Mouse (Mus musculus) left cerebral cortex, postnatal 10 days (tissue): Measurements from ENCODE around the gene Cux1. TPM values are rescaled to one million over a fixed set of nuclear protein-coding genes. Genes with fewer than 3 reads are reported as not detected.
A peak's percentile ranks its signal among the peaks of the same experiment; 100 is the strongest.

ENCODE experiments used
- DNase-seq, 2 experiments: peaks; one replicate each; pipeline ENCODE4 v3.0.0; 2021 to 2022; ENCODE audit warnings: low spot score in 2 of 2, mixed read lengths in 1 of 2; ENCODE audit errors: extremely low spot score in 1 of 2
- intact Hi-C: fragments of 180-260 bp; cut with DNase I; formaldehyde crosslinking; loops from one replicate; pipeline ENCODE4 v1.15.1; 2025
- total RNA-seq, 2 experiments: library from RNA; stranded (reverse); gene quantifications; 2 replicates each; pipeline ENCODE4 v1.2.3; 2021

The Cux1 gene
- total RNA-seq, 2 experiments from 2014 or later = 127 to 133 TPM

GRCm38 (mm10) chr5:136372276-136372675 is 195.0 kb downstream of the Cux1 start:
- intact Hi-C loops = no loop called here
- DNase-seq = no peak

GRCm38 (mm10) chr5:136363421-136363820 is 203.9 kb downstream of the Cux1 start:
- intact Hi-C loops = no loop called here
- no peak for DNase-seq

- intact Hi-C loops = no loop called here
- no peak for DNase-seq
These were observed 204.6 kb downstream of the Cux1 start for GRCm38 (mm10) chr5:136362473-136363230.

GRCm38 (mm10) chr5:136362021-136362420 is 205.3 kb downstream of the Cux1 start:
- no peak for DNase-seq
- intact Hi-C loops = no loop called here

GRCm38 (mm10) chr5:136357227-136357626 is 210.1 kb downstream of the Cux1 start:
- intact Hi-C loops = loop anchor here (10.0 kb wide), 1 partner anchor 208 kb away; the partner anchor contains the start of gene Cux1
- DNase-seq = no peak

- DNase-seq = no peak
- intact Hi-C loops = loop anchor here (10.0 kb wide), 1 partner anchor 209 kb away; the partner anchor contains the start of gene Cux1
These were observed 211.6 kb downstream of the Cux1 start for GRCm38 (mm10) chr5:136355583-136356126.

GRCm38 (mm10) chr5:136354729-136355128 is 212.6 kb downstream of the Cux1 start:
- DNase-seq = peak in 1 of 2 experiments; percentile 58
- intact Hi-C loops = loop anchor here (10.0 kb wide), 1 partner anchor 210 kb away; the partner anchor contains the start of gene Cux1

GRCm38 (mm10) chr5:136353114-136353513 is 214.2 kb downstream of the Cux1 start:
- DNase-seq = no peak
- intact Hi-C loops = loop anchor here (10.0 kb wide), 1 partner anchor 212 kb away; the partner anchor contains the start of gene Cux1

GRCm38 (mm10) chr5:136343156-136343890 is 224.0 kb downstream of the Cux1 start:
- no peak for DNase-seq
- intact Hi-C loops = no loop called here

- peak in 1 of 2 experiments; percentile 43 for DNase-seq
- intact Hi-C loops = no loop called here
These were observed 230.3 kb downstream of the Cux1 start for GRCm38 (mm10) chr5:136336798-136337527.

GRCm38 (mm10) chr5:136335681-136336080 is 231.6 kb downstream of the Cux1 start:
- intact Hi-C loops = no loop called here
- DNase-seq = no peak

- intact Hi-C loops = no loop called here
- DNase-seq = no peak
These were observed 232.5 kb downstream of the Cux1 start for GRCm38 (mm10) chr5:136334780-136335179.

GRCm38 (mm10) chr5:136334051-136334450 is 233.2 kb downstream of the Cux1 start:
- no peak for DNase-seq
- intact Hi-C loops = no loop called here

- intact Hi-C loops = no loop called here
- DNase-seq = no peak
These were observed 234.4 kb downstream of the Cux1 start for GRCm38 (mm10) chr5:136332786-136333462.

- no peak for DNase-seq
- intact Hi-C loops = no loop called here
These were observed 239.6 kb downstream of the Cux1 start for GRCm38 (mm10) chr5:136327736-136328135.

- intact Hi-C loops = no loop called here
- DNase-seq = no peak
These were observed 240.7 kb downstream of the Cux1 start for GRCm38 (mm10) chr5:136326626-136327025.

GRCm38 (mm10) chr5:136324506-136324905 is 242.8 kb downstream of the Cux1 start:
- no peak for DNase-seq
- intact Hi-C loops = no loop called here

GRCm38 (mm10) chr5:136321378-136321777 is 245.9 kb downstream of the Cux1 start:
- peak in 1 of 2 experiments; percentile 43 for DNase-seq
- intact Hi-C loops = no loop called here
